Mouse (Mus musculus) embryonic facial prominence, embryonic 14.5 days (tissue): Measurements from ENCODE around the gene Haus6. TPM values are rescaled to one million over a fixed set of nuclear protein-coding genes. Genes with fewer than 3 reads are reported as not detected.

Source experiments
- ATAC-seq: fragments of 200-750 bp; cut with Nextera tagmentation; 2 replicates; pipeline ENCODE4 v1.8.0; 2017; ENCODE audit warnings: low read depth, moderate number of reproducible peaks, moderate TSS enrichment
- DNase-seq: peaks from one replicate; pipeline ENCODE4 v3.0.0-alpha.2; 2015; ENCODE audit warnings: low spot score
- H3K27ac ChIP-seq: fragments of 300-500 bp; sonication (generic); replicated peaks from 2 replicates; pipeline ENCODE4 v1.5.1; 2014; ENCODE audit warnings: low read depth, mild to moderate bottlenecking, low read length, moderate library complexity
- H3K27me3 ChIP-seq: fragments of 300-500 bp; sonication (generic); replicated peaks from 2 replicates; pipeline ENCODE4 v1.6.1; 2014; ENCODE audit warnings: low read length; ENCODE audit not compliant: control insufficient read depth, insufficient read depth
- H3K36me3 ChIP-seq: fragments of 300-500 bp; sonication (generic); 2 replicates; pipeline ENCODE4 v1.6.1; 2014; ENCODE audit warnings: low read length, mixed read lengths; ENCODE audit not compliant: control insufficient read depth, insufficient read depth
- H3K4me1 ChIP-seq: fragments of 300-500 bp; sonication (generic); 2 replicates; pipeline ENCODE4 v1.6.1; 2014; ENCODE audit warnings: antibody characterized with exemption, low read length; ENCODE audit not compliant: control insufficient read depth, insufficient read depth
- H3K4me2 ChIP-seq: fragments of 300-500 bp; sonication (generic); 2 replicates; pipeline ENCODE4 v1.6.1; 2014; ENCODE audit warnings: low read depth, mild to moderate bottlenecking, low read length, moderate library complexity, mixed read lengths
- H3K4me3 ChIP-seq: fragments of 300-500 bp; sonication (generic); 2 replicates; pipeline ENCODE4 v1.5.1; 2014; ENCODE audit warnings: low read depth, mild to moderate bottlenecking, low read length
- H3K9ac ChIP-seq: fragments of 300-500 bp; sonication (generic); 2 replicates; pipeline ENCODE4 v1.6.1; 2014; ENCODE audit warnings: low read depth, mild to moderate bottlenecking, low read length, moderate library complexity, mixed read lengths
- H3K9me3 ChIP-seq: fragments of 300-500 bp; sonication (generic); 2 replicates; pipeline ENCODE4 v1.6.1; 2016; ENCODE audit warnings: low read length; ENCODE audit not compliant: control insufficient read depth
- WGBS: fragments of 180-500 bp; shearing (Covaris S2); extraction: QIAGEN DNeasy Blood & Tissue Kit; methylation state at CpG from one replicate; pipeline ENCODE4 v1.1.7; 2014; 5-methylcytosine and 5-hydroxymethylcytosine counted together
- polyA plus RNA-seq: library from polyadenylated mRNA; unstranded; fragments of >200 nt; fragmentation: Nextera tagmentation; extraction: Ambion mirVana; gene quantifications from 2 replicates; pipeline ENCODE4 v1.2.1, GENCODE M21; 2014

The Haus6 gene
- polyA plus RNA-seq, 1 experiment from 2014 or later, result 12.2 TPM

- peaks cover 4% of the 10 kb centered on the region; the same call in 1 of the 2 replicates for H3K9me3 ChIP-seq
- H3K27me3 ChIP-seq, result no peaks in the 10 kb centered on the region
- H3K36me3 ChIP-seq, result no peaks in the 10 kb centered on the region
- H3K4me1 ChIP-seq, result peaks cover 9% of the 10 kb centered on the region
- ATAC-seq, result no peak
- 44% methylated on average over 4 of the region's 4 CpGs for WGBS
- no peak overlapping the region for H3K4me3 ChIP-seq
- H3K27ac ChIP-seq, result no peak overlapping the region
- no peak overlapping the region for H3K4me2 ChIP-seq
- H3K9ac ChIP-seq, result no peak overlapping the region
- DNase-seq, result peak; percentile 41
These were observed 73.9 kb downstream of the Haus6 start for GRCm38 (mm10) chr4:86537972-86538371.

- ATAC-seq (no peak), DNase-seq (peak; percentile 49)
- peaks cover 4% of the 10 kb centered on the region; the same call in 1 of the 2 replicates for H3K9me3 ChIP-seq
- H3K27ac ChIP-seq, result peak overlapping the region; percentile 2; the same call in 1 of the 2 replicates
- H3K27me3 ChIP-seq, result no peaks in the 10 kb centered on the region
- H3K4me1 ChIP-seq, result peaks cover 9% of the 10 kb centered on the region
- 29% methylated on average over 5 of the region's 5 CpGs for WGBS
- no peak overlapping the region for H3K9ac ChIP-seq
- H3K4me3 ChIP-seq, result no peak overlapping the region
- H3K4me2 ChIP-seq, result no peak overlapping the region
- no peaks in the 10 kb centered on the region for H3K36me3 ChIP-seq
These were observed 77.8 kb downstream of the Haus6 start for GRCm38 (mm10) chr4:86534091-86534481.

- peaks cover 9% of the 10 kb centered on the region for H3K4me1 ChIP-seq
- peaks cover 4% of the 10 kb centered on the region; the same call in 1 of the 2 replicates for H3K9me3 ChIP-seq
- H3K4me2 ChIP-seq, result no peak overlapping the region
- H3K9ac ChIP-seq, result no peak overlapping the region
- WGBS, result 44% methylated on average over 8 of the region's 8 CpGs
- ATAC-seq (no peak), DNase-seq (peak; percentile 57)
- no peaks in the 10 kb centered on the region for H3K36me3 ChIP-seq
- H3K27me3 ChIP-seq, result no peaks in the 10 kb centered on the region
- no peak overlapping the region for H3K4me3 ChIP-seq
- peak overlapping the region; percentile 2; the same call in 1 of the 2 replicates for H3K27ac ChIP-seq
These were observed 78.3 kb downstream of the Haus6 start for GRCm38 (mm10) chr4:86533406-86534090.

GRCm38 (mm10) chr4:86529161-86529560 lies 82.7 kb downstream of the Haus6 start:
- DNase-seq, result no peak
- H3K36me3 ChIP-seq, result no peaks in the 10 kb centered on the region
- H3K27ac ChIP-seq, result no peak overlapping the region
- no peak overlapping the region for H3K9ac ChIP-seq
- no peak overlapping the region for H3K4me3 ChIP-seq
- no peaks in the 10 kb centered on the region for H3K27me3 ChIP-seq
- peaks cover 22% of the 10 kb centered on the region for H3K4me1 ChIP-seq
- H3K9me3 ChIP-seq, result no peaks in the 10 kb centered on the region
- no peak overlapping the region for H3K4me2 ChIP-seq
- no peak for ATAC-seq
- WGBS, result 65% methylated on average over 6 of the region's 6 CpGs

Other genes with a start within 250 kb of the Haus6 start
- 0.10 and 0.28 TPM in 2 replicates for gene Saxo1, start 53.7 kb downstream of the Haus6 start, polyA plus RNA-seq
- gene Rraga, start 36.4 kb downstream of the Haus6 start, polyA plus RNA-seq, result 94.8 and 95.3 TPM in 2 replicates
- gene Plin2, start 58.0 kb upstream of the Haus6 start, polyA plus RNA-seq, result 66.2 and 73.1 TPM in 2 replicates
- gene Dennd4c, start 136.5 kb upstream of the Haus6 start, polyA plus RNA-seq, result 7.5 and 8.3 TPM in 2 replicates
- gene Rps6, start 245.4 kb upstream of the Haus6 start, polyA plus RNA-seq, result 827 and 832 TPM in 2 replicates